Mouse (Mus musculus) liver, postnatal 0 days (tissue): ENCODE data around the gene Shisa9. TPM values are rescaled to one million over a fixed set of nuclear protein-coding genes. Genes with fewer than 3 reads are reported as not detected.
A peak's percentile ranks its signal among the peaks of the same experiment; 100 is the strongest.

ENCODE experiments used
- ATAC-seq: fragments of 200-750 bp; cut with Nextera tagmentation; 2 replicates; pipeline ENCODE4 v1.8.0; 2017; ENCODE audit warnings: mild to moderate bottlenecking, moderate library complexity
- DNase-seq: peaks from one replicate; pipeline ENCODE4 v3.0.0-alpha.2; 2016
- H3K27ac ChIP-seq: fragments of 300-500 bp; sonication (generic); 2 replicates; pipeline ENCODE4 v1.5.1; 2014; ENCODE audit warnings: antibody characterized with exemption, moderate library complexity, mild to moderate bottlenecking, low read depth
- H3K27me3 ChIP-seq: fragments of 300-500 bp; sonication (generic); 2 replicates; pipeline ENCODE4 v1.6.1; 2014; ENCODE audit warnings: low read length, control low read depth, mixed read lengths; ENCODE audit not compliant: insufficient read depth
- H3K36me3 ChIP-seq: fragments of 300-500 bp; sonication (generic); replicated peaks from 2 replicates; pipeline ENCODE4 v1.6.1; 2014; ENCODE audit warnings: mild to moderate bottlenecking, control low read depth, low read length, moderate library complexity, mixed read lengths; ENCODE audit not compliant: insufficient read depth
- H3K4me1 ChIP-seq: fragments of 300-500 bp; sonication (generic); 2 replicates; pipeline ENCODE4 v1.6.1; 2014; ENCODE audit warnings: antibody characterized with exemption, mild to moderate bottlenecking, control low read depth; ENCODE audit not compliant: insufficient read depth
- H3K4me2 ChIP-seq: fragments of 300-500 bp; sonication (generic); 2 replicates; pipeline ENCODE4 v1.6.1; 2014; ENCODE audit warnings: low read depth, mild to moderate bottlenecking, low read length, moderate library complexity, mixed read lengths
- H3K4me3 ChIP-seq: fragments of 300-500 bp; sonication (generic); 2 replicates; pipeline ENCODE4 v1.5.1; 2014; ENCODE audit warnings: low read depth, low read length
- H3K9ac ChIP-seq: fragments of 300-500 bp; sonication (generic); replicated peaks from 2 replicates; pipeline ENCODE4 v1.6.1; 2014; ENCODE audit warnings: mild to moderate bottlenecking, moderate library complexity
- H3K9me3 ChIP-seq: fragments of 300-500 bp; sonication (generic); 2 replicates; pipeline ENCODE4 v1.6.1; 2016; ENCODE audit warnings: mild to moderate bottlenecking, control low read depth, low read length, mixed read lengths
- CTCF ChIP-seq: sonication (generic); IDR thresholded peaks from 2 replicates; pipeline ENCODE4 v1.5.1; 2016; ENCODE audit warnings: antibody characterized with exemption, low read depth
- EP300 ChIP-seq: IDR thresholded peaks from 2 replicates; pipeline ENCODE4 v1.6.1; 2016; ENCODE audit warnings: antibody characterized with exemption, low read depth, mild to moderate bottlenecking
- WGBS: fragments of 180-500 bp; shearing (Covaris S2); extraction: QIAGEN DNeasy Blood & Tissue Kit; methylation state at CpG from one replicate; pipeline ENCODE4 v1.1.7; 2014; ENCODE audit not compliant: insufficient replicate concordance; 5-methylcytosine and 5-hydroxymethylcytosine counted together
- polyA plus RNA-seq: library from polyadenylated mRNA; unstranded; fragments of >200 nt; fragmentation: Nextera tagmentation; extraction: Ambion mirVana; gene quantifications from 2 replicates; pipeline ENCODE4 v1.2.1, GENCODE M21; 2015

Shisa9 gene
- polyA plus RNA-seq, 1 experiment from 2014 or later: 0.45 TPM

DNA sequence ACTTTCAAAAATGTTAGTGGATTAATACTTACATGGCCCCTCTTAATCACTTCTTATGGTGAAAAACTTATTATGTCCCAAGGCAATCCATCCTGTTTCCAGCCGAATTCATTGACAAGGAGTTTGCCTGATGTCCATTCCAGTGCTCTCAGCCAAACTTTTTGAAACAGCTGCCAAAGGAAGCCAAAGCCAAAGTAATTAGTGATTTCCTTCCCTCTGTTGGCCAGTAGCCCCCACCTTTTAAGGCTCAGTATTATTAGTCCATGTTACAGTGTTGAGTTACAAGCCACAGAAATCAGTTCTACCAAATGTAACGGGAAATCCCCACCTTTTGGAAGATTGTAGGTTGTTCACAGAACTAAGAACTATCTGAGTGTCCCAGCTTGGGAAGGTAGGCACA lies 28.8 kb downstream of the Shisa9 start:
- Histone ChIP-seq H3K27ac (no peak overlapping the region), H3K27me3 (no peaks in the 10 kb centered on the region), H3K4me3 (no peak overlapping the region), H3K4me1 (no peaks in the 10 kb centered on the region), H3K36me3 (no peaks in the 10 kb centered on the region), H3K9ac (no peak overlapping the region), H3K4me2 (no peak overlapping the region), H3K9me3 (no peaks in the 10 kb centered on the region)
- no peak for DNase-seq
- ATAC-seq: no peak
- 59% methylated on average over 2 of the region's 2 CpGs for WGBS
- TF ChIP-seq CTCF (no peak), EP300 (no peak)

DNA sequence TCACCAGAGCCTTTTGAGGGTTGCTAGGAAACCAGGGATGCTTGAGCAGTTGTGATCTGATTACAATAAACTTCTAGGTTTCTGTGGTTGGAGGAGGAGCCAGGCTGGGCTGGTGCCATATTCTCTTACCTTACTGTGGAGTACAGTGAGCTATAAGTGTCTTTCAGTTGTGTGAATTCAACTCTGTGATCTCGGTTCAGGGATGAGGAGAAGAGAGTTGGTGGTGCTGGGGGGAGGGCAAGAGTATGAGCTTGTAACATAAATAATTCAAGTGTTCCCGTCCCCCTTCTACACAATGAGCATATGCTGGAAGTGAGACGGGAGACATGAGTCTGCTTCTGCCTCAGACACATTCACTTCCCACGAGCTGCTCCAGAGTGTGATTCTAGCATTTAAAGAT lies 30.6 kb downstream of the Shisa9 start:
- no peak overlapping the region for H3K9ac ChIP-seq
- 71% methylated on average over 4 of the region's 4 CpGs for WGBS
- H3K4me1 ChIP-seq: no peaks in the 10 kb centered on the region
- ATAC-seq (no peak), DNase-seq (no peak)
- H3K27ac ChIP-seq: no peak overlapping the region
- no peak overlapping the region for H3K4me2 ChIP-seq
- TF ChIP-seq EP300 (no peak), CTCF (no peak)
- H3K36me3 ChIP-seq: no peaks in the 10 kb centered on the region
- H3K27me3 ChIP-seq: no peaks in the 10 kb centered on the region
- no peak overlapping the region for H3K4me3 ChIP-seq
- H3K9me3 ChIP-seq: no peaks in the 10 kb centered on the region

DNA sequence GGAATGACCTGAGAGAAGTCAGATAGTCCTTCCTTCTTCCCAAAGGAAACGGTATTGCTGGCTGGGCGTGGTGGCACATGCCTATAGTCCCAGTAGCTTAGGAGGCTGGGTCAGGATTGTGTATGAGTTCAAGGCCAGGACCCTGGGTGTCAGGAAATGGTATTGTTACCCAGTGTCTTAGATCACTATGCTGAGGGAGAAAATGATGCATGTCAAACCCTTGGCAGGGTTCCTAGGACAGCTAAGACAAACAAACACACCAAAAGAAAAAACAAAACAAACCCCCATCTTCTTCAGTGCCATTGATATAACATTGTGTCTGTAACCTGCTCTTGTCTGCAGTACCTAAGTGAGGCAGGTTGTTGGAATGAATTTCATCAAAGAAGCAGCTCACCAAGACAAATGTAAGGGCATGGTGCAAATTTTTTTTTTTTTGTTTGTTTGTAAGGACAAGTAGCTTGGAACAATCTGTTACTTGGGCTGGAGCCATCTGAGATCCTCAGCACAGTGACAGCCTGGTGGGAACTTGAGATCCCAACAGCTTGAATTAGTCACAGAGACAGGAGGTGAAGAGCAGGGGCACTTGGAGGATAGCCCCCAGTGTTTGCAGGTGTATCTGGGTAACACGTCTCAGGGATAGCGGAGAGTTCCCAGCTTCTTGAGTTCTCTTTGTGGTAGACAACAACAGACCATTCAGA lies 34.2 kb downstream of the Shisa9 start:
- Histone ChIP-seq H3K27ac (no peak overlapping the region), H3K27me3 (no peaks in the 10 kb centered on the region), H3K36me3 (no peaks in the 10 kb centered on the region), H3K4me2 (no peak overlapping the region), H3K9me3 (no peaks in the 10 kb centered on the region), H3K4me1 (no peaks in the 10 kb centered on the region), H3K4me3 (no peak overlapping the region), H3K9ac (no peak overlapping the region)
- no peak for DNase-seq
- TF ChIP-seq CTCF: no peak
- TF ChIP-seq EP300: no peak
- ATAC-seq: no peak
- WGBS: 72% methylated on average over 4 of the region's 4 CpGs

DNA sequence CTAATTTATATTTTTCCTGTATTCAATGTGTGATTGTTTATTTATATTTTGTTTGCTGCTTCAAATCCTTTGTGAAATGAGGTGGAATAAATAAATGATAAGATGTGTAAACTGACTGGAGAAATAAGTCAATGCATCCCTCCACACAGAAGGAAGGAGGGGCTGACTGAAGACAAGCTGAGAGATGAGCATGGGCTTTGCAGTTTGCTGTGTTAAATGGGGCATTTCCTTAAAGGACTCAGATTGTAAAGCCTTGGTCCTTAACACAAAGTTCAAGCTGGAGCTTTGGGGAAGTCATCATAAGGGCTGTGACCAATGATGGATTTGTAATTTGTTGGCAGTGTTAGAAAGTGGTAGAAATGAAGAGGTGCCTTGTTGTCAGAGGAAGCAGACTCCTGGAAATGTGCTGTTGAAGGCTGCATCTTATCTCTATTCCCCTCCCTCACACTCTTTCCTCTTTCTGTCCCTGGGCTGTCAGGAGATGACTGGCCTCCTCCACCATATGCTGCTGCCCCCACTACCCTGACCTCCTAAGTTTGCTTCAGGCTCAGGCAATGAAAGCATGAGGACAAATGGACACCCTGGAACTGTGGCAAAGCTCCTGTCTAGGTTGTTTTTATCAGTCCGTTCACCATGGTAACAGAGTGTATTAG lies 36.3 kb downstream of the Shisa9 start:
- H3K9me3 ChIP-seq: no peaks in the 10 kb centered on the region
- no peak overlapping the region for H3K4me3 ChIP-seq
- no peaks in the 10 kb centered on the region for H3K4me1 ChIP-seq
- no peaks in the 10 kb centered on the region for H3K27me3 ChIP-seq
- H3K27ac ChIP-seq: no peak overlapping the region
- DNase-seq: no peak
- H3K4me2 ChIP-seq: no peak overlapping the region
- no peaks in the 10 kb centered on the region for H3K36me3 ChIP-seq
- peak; percentile 76 for ATAC-seq
- WGBS: 33% methylated on average over 1 of the region's 1 CpGs
- H3K9ac ChIP-seq: no peak overlapping the region
- TF ChIP-seq CTCF (no peak), EP300 (no peak)

DNA sequence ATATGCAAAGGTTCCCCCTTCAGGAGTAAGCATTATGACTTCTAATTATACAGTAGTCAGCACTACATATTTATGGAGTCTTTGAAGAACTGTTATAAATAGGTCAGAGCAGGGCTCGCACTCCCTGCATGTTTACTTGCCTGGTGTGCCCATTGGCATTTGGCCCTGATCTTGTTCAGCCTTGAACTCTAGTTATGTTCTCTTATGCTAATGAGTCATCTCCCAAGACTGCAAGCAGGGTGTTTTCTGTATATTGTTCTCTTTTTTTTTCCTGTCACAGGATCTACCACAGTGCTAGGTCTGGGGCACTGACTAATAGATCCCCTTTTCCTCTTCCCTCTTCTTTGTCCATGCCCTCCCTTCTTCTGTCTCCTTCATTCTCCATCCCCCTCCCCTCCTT lies 48.5 kb downstream of the Shisa9 start:
- H3K36me3 ChIP-seq: no peaks in the 10 kb centered on the region
- no peaks in the 10 kb centered on the region for H3K27me3 ChIP-seq
- DNase-seq: no peak
- no peak overlapping the region for H3K27ac ChIP-seq
- ATAC-seq: peak; percentile 56
- H3K4me1 ChIP-seq: no peaks in the 10 kb centered on the region
- H3K9me3 ChIP-seq: no peaks in the 10 kb centered on the region
- TF ChIP-seq CTCF: no peak
- peak; percentile 30; the same call in 1 of the 2 replicates for TF ChIP-seq EP300
- H3K4me2 ChIP-seq: no peak overlapping the region
- 52% methylated on average over 1 of the region's 1 CpGs for WGBS
- H3K4me3 ChIP-seq: no peak overlapping the region
- H3K9ac ChIP-seq: no peak overlapping the region

DNA sequence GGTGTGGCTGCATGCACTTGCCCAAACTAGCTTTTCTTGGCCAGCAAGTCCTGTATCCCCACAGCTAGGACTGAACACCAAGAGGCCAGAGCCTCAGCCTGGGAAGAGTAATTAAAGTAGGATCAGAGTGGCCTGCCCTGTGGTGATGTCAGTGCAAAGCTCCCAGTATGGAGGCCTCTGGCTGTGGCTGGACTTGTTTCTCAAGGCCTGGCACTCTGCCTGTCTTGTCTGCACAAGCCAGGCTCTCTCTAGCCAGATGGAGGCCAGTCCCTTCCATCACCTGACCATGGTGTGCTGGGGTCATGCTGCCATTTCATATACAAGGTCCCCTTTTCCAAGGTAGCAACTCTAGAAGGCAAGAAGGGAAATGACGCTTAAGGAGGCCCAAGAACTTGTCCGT lies 51.0 kb downstream of the Shisa9 start:
- TF ChIP-seq CTCF (no peak), EP300 (no peak)
- Histone ChIP-seq H3K36me3 (no peaks in the 10 kb centered on the region), H3K27ac (no peak overlapping the region), H3K27me3 (no peaks in the 10 kb centered on the region), H3K9ac (no peak overlapping the region), H3K4me1 (no peaks in the 10 kb centered on the region), H3K9me3 (no peaks in the 10 kb centered on the region), H3K4me3 (no peak overlapping the region), H3K4me2 (no peak overlapping the region)
- ATAC-seq (no peak), DNase-seq (no peak)
- WGBS: 70% methylated on average over 2 of the region's 2 CpGs
